Mouse (Mus musculus) right cerebral cortex, postnatal 4 days (tissue): Measurements from ENCODE around the gene Taar2.

Experiments used
- DNase-seq: peaks from one replicate; pipeline ENCODE4 v3.0.0-alpha.2; 2022

The Taar2 gene

GRCm38 (mm10) chr10:23986419-23986818 lies 48.0 kb downstream of the Taar2 start:
- no peak for DNase-seq
